Mouse (Mus musculus): ENCODE data around the gene Cldn22.
"Not testable (repeated sequence)": the region's sequence is repeated elsewhere in the genome, so short reads cannot be mapped to it uniquely, and the experiment has no call there.

Gene Cldn22

DNA sequence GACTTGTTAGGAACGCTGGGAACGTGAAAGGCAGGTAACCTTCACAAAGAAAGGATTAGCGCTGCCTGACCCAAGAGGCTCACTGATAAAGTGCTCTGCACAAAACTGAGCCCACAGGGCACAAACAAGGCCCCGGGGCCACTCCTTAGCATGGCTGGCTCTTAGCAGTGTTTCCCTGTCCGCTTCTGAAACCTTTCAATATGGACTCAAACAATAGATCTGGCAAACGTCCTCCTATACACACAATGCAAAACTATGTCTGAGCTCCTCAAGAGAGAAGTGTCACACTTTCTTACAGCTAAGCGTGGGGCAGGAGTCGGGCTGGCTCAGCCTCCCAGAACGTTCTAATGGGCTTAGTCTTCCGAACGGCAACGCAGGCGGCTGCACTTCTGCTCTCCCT lies at the start of gene Cldn22:
TSS of gene Cldn22 (plus strand) at position 301 of the 400 bp plus-strand sequence.
- no peak for DNase-seq

DNA sequence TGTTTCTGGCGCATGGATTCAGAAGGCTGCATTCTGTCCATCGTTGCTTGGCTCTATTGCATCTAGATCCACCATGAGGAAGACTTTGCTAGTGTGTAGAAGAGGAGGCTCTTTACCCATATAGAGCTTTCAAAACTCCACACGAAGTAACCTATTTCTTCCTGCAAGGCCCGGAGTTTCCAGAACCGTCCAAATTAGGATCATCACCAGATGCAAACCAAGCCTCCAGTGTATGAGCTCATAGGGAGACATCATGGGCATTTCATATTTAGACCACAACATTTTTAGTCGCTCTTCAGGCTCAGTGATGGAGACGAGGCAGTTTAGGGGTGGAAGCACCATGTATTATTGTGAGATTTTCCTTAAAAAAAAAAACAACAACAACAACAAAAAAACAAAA lies 46.9 kb upstream of the Cldn22 start:
- no peak for DNase-seq

DNA sequence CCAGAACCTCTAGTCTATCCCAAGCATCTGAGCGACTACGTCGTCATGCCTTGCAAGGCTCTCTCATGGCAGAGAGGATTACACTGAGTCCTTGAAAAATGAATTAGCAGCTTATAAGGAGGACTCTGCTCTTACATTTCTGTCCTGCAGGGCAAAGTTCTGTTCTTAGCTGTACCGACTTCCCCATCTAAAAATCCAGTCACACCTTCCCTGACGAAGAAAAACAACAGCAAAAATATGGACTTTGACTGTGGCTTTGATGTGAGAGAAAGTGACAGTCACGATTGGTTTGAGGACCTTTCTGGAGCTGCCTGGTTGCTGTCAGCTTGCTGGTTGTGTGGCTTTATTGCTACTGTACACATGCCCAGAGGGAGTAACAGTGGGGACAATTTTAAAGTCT lies 44.7 kb upstream of the Cldn22 start:
- no peak for DNase-seq

DNA sequence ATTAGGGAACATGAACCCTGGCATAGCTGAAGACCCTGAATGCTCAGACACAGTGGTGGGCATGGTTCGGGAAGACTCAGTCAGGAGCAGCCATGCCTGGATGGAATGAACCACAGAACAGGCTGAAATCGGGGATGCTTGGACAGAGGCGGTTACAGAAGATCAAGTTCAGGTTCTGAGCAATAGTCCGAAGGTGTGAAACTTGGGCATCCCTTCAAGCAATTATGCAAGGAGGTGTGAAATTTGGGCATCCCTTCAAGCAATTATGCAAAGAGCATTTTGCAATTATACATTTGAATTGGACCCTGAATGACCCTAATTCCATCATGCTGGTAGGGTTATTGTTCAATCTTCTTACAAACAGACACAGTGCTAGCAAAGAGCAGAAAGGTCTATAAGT lies 42.4 kb upstream of the Cldn22 start:
- DNase-seq, result no peak

DNA sequence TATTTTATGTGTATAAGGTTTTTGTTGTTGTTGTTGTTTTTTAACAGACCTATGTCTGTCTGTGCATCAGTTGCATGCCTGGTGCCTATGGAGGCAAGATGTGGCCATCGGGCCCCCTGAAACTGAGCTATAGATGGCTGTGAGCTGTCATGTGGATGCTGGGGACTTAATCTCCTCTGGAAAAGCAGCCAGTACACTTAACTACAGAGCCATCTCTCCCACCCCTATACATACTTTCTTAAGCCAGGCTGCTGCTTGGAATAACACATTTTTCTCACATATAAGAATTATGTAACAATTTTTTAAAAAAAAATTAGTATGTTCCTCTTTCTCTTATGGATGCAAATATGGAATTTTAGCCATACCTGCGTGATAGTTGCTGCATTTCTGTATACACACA lies 40.7 kb upstream of the Cldn22 start:
- DNase-seq, result no peak

DNA sequence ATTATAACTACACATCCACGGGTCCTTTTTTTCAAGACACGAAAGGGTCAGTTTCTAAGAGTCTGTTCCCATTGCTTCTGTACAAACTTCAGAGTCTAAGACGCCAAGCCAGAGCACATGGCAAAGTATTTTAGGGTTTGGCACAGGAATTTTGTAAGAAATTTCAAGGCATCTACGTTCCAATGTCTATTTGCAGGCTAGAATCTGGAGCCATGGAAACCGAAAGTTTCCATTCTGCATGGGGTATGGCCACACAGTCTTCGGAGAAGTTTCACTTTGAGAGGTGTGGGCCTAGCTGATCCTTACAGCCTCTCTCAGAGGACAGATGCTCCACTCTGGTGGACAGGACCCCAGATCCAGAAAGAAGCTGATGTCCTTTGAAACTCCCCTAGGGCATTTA lies 40.3 kb upstream of the Cldn22 start:
- no peak for DNase-seq

DNA sequence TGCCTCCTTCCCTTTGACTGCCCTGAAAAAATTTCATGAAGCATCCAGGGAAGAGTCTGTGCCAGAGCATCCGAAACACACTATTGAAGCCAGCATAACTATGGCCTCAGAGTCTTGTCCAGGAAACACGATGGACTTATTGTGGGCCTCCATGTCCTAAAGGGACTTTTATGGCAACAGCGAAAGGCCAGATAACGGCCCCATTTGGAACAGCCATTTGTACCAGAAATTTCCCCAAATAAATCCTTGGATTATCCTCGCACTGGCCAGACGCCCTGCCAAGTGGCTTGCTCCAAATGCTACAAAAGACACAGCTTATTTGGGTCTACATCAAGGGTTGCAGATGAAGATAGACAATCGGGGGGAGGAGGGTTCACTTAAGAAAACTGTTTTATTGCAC lies 39.8 kb upstream of the Cldn22 start:
- DNase-seq, result no peak

DNA sequence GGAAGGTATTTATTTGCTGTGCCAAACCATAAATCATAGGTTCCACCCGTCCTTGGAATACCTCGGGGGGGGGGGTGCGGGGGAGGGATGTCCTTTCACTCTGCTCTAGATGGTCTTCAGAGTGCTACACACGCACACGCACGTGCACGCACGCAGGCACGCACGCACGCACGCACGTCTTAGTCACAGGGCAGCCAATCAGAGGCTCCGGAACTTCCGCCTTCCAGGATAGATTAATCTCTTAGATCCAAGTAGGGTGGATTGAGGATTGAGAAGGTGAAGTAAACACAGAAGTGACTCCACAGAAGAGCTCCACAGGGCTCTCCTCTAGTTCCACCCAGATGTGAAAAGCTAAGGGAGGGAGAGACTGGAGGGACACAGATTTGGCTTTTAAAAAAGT lies 38.0 kb upstream of the Cldn22 start:
- no peak for DNase-seq

DNA sequence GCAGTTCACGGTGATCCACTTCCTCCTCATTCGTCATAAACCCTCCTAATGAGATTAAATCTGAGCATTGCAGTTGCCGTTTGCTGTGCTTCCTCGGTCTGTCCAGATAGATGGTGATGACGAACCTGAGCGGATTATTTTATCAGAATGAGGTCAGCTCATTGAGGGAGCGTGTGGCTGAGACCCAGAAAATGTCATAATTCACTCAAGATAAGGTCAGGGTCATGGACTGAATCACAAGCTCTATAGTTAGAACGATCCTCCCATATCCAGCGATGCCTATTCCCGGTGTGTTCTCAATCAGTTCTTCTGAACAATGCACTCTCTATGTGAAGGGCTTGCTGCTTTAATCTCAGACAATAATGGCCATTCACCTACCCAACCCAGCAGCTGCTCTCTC lies 36.6 kb upstream of the Cldn22 start:
- DNase-seq, result no peak

DNA sequence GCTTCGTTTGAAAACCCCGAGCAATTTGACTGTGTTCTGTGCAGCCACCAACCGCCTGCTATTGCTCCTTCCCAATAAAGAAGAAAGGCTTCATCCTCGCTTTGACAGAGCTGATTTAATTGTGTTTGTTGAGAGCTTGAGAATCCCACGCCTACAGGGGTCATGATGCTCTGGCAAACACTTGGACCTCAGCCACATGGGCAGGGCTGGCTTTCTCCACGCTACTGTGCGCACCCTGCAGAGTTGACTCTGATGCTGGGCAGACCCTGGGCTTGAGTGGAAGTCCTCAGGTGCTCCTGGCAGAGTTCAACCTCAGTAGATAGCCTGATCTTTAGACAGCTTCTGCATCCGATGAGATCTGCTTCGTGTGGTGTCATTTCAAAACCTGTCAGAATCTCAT lies 32.3 kb upstream of the Cldn22 start:
- no peak for DNase-seq

DNA sequence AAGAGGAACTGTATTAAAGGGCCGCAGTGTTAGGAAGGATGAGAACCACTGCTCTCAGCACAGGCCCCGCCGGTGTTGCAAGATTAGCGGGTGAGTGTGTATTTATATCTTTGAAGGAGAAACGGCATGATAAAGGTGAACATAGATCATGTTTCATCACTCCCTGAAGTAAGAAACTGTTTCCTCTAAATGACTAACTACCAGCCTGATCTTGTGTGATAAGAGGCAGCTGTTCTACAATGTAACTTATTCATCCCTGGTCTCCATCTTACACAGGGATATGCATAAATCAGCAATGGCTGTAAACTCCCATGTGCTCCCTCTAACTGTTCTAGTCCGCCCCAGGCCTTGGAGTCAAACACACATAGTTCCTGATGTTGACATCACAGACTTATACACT lies 24.8 kb upstream of the Cldn22 start:
- no peak for DNase-seq

DNA sequence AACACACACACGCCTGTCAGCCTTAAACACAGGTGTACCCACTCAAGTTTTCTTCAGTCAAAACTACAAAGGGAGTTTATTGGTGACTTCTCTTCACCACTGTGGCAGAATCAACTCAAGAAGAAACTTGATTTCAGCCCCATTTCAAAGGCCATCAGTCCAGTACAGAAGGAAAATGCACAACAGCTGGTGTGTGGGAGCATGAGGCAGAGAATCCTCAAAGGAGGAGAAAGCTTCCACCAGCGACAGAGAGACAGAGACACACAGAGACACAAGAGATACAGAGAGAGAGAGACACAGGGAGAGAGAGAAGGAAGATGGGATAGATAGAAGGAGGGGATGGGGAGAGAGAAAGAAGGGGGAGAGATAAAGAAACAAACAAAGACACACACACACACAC lies 21.9 kb upstream of the Cldn22 start:
- DNase-seq, result no peak

DNA sequence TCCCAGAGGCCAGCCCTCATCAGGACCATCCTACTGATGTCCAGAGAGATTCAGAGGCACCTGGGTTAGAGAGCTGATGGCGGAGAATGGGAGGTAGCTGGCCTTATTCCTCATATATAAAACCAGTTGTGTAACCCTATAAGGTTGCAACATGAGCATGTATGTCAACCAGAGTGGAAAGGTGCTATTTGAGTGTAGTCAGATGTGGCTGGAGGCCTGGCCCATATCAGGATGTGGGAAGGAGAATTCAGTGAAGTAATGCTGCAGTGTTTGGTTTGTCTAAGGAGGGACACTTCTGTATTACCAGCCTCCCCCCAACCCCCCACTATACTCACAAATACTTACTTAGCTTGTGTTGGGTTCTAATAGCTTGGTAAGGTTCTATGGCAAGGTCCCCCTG lies 20.0 kb upstream of the Cldn22 start:
- DNase-seq, result no peak

DNA sequence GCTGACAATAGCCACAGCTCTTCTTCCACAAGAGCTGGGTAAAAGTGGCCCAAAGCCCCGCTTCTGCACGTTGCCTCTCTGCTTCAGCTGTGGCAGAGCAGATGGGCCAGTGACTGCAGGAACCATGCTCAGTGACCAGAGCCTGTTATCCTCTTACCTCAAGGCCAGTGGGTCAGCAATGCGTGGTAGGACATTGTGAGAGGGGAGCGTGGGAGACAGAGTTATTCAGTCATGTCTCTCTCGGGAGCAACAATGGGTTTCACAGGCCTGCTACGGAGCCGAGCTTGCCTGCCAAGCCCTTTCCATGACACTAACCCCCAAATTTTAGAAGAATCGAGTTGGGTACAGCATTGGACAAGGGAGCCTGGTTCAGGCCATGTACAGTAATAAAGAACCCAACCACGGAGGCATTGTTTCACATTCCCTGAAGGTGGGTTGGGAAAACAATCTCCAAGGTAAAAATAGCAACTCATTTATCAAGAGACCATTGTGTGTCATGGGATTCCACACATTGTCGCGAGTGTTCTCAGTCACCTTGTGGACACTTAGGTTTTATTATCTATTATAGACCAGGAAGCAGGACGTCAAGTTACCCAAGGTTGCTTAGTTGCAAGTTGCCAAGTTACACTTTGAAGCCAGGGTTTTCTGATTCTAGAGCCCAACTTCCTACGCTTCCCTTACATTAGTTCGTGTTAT lies 14.2 kb upstream of the Cldn22 start:
- no peak for DNase-seq

DNA sequence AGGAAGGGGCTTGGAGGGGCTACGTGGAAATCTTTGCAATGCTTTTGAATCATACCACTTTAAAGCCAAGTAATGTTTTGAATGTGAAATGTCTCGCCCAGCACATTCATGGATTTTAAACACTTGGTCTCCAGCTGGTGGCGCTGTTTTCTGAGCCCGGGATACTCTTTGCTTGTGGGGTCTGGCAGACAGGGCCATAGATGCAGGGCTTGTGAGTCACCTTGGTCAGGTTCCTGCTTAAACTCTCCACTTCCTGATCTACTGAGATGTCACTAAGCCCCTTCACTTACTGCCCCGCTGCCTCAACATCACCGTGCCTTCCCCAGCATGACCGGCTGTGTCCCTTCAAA lies 13.6 kb upstream of the Cldn22 start:
- no peak for DNase-seq

DNA sequence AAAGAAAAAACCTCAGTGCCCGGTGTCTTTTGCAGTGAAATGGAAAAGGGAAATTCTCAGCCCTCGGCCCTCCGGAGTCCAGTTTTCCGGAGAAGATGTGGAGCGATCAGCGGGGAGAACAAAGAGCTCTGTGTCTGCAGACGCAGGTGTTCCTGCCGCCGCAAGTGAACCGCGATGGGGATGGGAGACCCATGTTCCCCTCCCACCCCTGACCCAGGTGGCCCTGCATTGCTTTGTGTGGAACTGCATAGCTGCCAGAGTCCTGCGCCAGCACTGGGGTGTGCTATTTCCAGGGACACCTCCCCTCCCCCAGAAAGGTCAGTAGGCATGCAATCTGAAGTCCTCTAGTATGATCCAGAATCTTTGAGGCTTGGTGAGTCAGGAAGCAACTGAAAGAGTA lies 13.1 kb upstream of the Cldn22 start:
- DNase-seq, result no peak

DNA sequence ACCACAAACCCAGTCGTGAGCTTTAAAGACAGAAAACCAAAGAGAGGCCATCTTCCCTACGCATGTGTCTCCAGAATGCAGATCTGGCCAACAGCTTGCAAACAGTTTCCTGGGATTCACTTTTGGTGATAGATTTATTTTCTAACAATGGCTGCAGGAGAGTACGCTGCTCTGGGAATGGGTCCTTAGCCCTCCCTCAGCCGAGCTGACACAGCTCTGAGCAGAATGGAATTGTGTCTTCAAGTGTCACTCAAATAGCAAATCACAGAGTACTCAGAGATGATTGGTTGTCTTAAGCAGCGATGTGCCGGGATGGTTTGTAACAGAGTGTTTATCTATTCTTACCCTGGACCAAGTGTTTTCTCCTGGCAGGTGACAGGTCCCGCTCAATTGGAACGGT lies 5.2 kb upstream of the Cldn22 start:
- no peak for DNase-seq

DNA sequence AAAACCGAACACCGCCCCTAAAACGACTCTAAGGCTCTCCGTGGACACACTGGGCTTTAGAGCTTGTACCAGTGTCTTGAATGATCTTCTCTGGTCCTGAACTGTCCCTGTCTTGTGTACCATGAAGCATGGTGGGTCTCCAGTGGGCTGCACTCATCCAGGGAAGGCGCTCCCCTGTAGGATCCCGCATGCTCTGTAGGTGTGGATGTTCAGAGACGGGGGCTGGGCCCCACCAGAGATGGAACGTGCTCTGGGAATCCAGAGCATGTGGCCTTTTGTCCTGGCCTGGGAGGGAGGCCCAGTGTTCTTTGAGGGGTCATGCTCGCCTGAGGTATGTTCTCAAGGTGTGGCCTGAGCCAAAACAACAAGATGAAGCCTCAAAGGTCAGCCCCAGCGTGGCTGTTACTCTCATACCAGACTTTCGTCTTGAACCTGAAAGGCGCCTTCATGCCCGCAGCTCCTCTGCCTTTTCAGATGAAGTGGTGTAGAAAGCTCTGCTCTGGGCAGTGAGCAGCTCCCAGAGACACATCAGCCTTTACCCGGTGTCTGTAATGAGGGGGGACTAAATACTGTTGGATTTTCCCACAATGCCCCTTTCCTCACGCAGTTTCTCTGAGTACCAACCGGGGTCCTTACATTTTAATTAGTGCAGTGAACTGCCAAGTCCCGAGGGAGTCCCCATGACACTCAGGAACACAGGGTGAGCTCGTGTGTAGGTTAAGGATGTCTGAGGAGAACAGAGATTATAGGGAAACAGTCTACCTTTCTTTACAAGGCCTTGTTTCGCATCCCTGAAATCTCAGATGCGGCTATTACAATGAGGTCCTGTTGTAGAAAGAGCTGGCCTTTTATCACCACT lies 3.1 kb upstream of the Cldn22 start:
- DNase-seq, result no peak

DNA sequence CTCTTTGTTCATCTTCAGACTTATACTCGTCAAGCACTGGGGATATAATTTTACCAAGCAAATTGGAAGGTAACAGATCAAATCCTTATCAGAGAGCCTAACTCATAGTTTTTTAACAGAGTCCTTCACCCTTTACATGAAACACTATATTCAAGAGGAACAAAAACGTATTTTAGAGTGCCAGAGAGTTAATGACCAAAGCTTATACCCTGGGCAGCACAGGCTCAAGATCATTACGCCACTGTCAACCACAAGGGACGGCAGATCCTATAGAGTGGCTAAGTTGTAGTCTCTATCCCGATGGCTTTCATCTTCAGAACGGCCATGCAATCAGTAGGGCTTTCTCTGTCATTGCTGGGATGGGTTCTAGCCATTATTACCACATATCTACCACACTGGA lies 2.4 kb upstream of the Cldn22 start, which contains the start of gene Cldn24:
TSS of gene Cldn24 (plus strand) at position 301 of the 400 bp plus-strand sequence.
- DNase-seq, result no peak

DNA sequence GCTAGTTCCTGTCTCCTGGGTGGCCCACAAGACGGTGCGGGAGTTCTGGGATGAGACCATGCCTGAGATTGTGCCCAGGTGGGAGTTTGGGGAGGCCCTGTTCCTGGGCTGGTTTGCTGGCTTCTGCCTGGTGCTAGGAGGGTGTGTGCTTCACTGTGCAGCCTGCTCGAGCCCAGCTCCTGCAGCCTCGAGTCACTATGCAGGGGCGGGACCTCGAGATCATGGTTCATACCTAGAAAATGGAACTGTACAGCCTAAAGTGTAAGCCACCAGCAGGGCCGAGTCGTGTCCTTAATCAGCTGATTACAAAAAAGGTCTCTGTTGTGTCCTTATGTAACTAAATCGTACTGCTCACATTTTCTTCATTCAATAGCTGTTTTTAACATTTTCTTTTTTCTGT lies 1.7 kb upstream of the Cldn22 start:
- not testable (repeated sequence) for DNase-seq

DNA sequence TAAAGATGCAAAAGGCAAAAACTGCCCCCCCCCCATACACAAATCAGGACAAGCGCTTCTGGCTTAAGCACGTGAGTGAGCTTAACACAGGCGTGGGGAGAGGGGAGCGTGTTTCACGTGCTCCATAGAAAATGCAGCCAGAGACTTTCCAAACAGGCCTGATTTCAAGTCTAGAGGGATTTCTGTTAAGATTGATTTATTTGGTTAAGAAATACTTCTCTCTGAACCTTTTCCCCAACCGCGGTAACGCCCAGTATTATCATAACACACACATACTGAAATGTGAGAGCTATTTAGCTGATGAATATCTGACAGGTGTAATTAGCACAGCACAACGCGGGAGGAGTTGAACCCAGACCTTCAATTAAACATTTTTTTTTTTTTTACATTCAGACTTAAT lies 505 bp upstream of the Cldn22 start:
- no peak for DNase-seq

DNA sequence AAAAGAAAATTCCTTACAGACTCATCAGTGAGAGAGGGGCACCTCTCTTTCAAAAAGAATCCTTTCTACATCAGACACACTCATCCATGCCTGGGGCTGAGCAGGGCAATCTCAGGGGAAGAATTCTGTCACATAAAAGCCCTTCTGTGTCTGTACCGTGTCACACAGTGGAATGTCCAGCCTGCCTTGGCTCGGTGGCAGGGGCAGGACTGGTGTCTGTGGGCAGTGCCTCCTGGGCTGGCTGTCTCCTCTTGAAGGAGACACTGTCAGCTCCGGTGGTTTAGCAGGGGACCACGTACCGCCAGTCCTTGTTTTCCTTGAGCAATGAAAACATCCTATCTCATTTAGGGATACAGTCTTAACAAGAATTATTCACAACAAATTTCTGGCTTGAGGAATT lies 1.3 kb downstream of the Cldn22 start:
- no peak for DNase-seq

DNA sequence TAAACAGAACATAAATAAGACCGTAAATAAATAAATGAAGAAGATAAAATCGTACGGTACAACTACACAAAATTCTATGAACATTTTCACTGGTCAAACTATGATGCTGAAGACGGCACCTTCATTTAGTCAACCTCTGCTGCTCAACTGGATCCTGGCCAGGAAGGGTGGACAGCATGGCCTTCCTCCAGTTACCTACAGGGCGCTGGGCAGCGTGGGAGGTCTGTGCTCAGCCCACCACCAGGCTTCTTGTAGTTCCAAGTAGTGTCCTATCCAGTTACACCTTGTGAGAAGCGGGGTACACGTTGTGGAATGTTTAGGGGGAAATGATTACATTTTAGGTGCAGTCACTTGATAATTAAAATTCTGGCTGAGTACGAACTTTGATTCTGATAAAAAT lies 2.6 kb downstream of the Cldn22 start:
- no peak for DNase-seq

DNA sequence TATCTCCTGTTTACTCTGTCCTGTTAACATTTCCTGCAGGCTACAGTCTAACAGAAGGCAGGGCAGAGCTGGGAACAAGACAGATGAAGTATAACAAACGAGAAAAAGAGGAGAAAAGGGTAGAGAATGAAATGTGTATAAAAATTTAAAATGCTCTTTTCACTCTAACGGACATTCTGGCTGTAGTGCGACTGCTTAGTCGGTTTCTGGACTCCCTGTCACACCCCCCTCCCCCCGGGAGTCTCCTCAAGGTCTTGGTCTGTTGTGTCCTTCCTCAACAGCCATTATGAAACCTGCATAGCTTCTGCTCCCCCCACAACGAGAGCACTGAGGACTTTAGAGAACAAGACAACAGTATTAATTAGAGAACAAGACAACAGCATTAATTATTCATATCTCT lies 8.3 kb downstream of the Cldn22 start:
- no peak for DNase-seq

DNA sequence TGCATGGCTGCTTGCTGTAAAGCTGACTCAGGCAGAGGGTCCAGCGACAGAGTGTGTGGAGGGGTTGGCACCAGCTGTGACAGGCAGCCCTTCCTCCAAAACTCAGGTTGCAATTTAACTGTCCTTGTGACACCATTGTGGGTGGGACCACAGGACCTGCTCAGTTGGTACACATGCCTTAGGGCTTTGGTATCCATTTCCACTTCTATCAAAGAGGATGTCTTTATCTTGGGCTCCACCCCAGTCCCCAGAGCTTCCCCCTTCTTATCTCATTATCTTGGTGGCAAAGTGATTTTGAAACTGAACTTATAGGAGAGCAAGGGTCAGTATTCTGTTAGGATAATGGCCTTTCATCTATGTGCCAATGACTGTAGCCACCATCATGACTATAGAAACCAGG lies 9.7 kb downstream of the Cldn22 start:
- no peak for DNase-seq

Data from right cerebral cortex, postnatal 4 days (tissue).